Mouse (Mus musculus) forebrain, postnatal 0 days (tissue): ENCODE measurements around the gene Taf4. TPM values are rescaled to one million over a fixed set of nuclear protein-coding genes. Genes with fewer than 3 reads are reported as not detected.

Source experiments
- ATAC-seq: fragments of 200-750 bp; cut with Nextera tagmentation; 2 replicates; pipeline ENCODE4 v1.8.0; 2017; ENCODE audit warnings: mild to moderate bottlenecking, moderate library complexity
- DNase-seq: peaks from one replicate; pipeline ENCODE4 v3.0.0-alpha.2; 2015
- H3K27ac ChIP-seq: fragments of 300-500 bp; sonication (generic); 2 replicates; pipeline ENCODE4 v1.5.1; 2014; ENCODE audit warnings: low read depth, mild to moderate bottlenecking, antibody characterized with exemption, low read length, moderate library complexity, mixed read lengths
- H3K27me3 ChIP-seq: fragments of 300-500 bp; sonication (generic); 2 replicates; pipeline ENCODE4 v1.6.1; 2014; ENCODE audit warnings: mild to moderate bottlenecking, low read length, mixed read lengths; ENCODE audit not compliant: insufficient read depth
- H3K36me3 ChIP-seq: fragments of 300-500 bp; sonication (generic); 2 replicates; pipeline ENCODE4 v1.6.1; 2014; ENCODE audit warnings: mild to moderate bottlenecking, moderate library complexity; ENCODE audit not compliant: insufficient read depth
- H3K4me1 ChIP-seq: fragments of 300-500 bp; sonication (generic); 2 replicates; pipeline ENCODE4 v1.6.1; 2014; ENCODE audit warnings: antibody characterized with exemption; ENCODE audit not compliant: insufficient read depth
- H3K4me2 ChIP-seq: fragments of 300-500 bp; sonication (generic); 2 replicates; pipeline ENCODE4 v1.6.1; 2014; ENCODE audit warnings: low read depth, mild to moderate bottlenecking, moderate library complexity
- H3K4me3 ChIP-seq: fragments of 300-500 bp; sonication (generic); 2 replicates; pipeline ENCODE4 v1.5.1; 2014; ENCODE audit warnings: low read depth, low read length, mixed read lengths
- H3K9ac ChIP-seq: fragments of 300-500 bp; sonication (generic); 2 replicates; pipeline ENCODE4 v1.6.1; 2014; ENCODE audit warnings: mild to moderate bottlenecking
- H3K9me3 ChIP-seq: fragments of 300-500 bp; sonication (generic); 2 replicates; pipeline ENCODE4 v1.6.1; 2016; ENCODE audit warnings: low read length
- CTCF ChIP-seq: sonication (generic); IDR thresholded peaks from 2 replicates; pipeline ENCODE4 v1.5.1; 2016; ENCODE audit warnings: antibody characterized with exemption, control low read depth, low read depth
- WGBS: fragments of 180-500 bp; shearing (Covaris S2); extraction: QIAGEN DNeasy Blood & Tissue Kit; methylation state at CpG from one replicate; pipeline ENCODE4 v1.1.7; 2014; 5-methylcytosine and 5-hydroxymethylcytosine counted together
- polyA plus RNA-seq: library from polyadenylated mRNA; unstranded; fragments of >200 nt; fragmentation: Nextera tagmentation; extraction: Ambion mirVana; gene quantifications from 2 replicates; pipeline ENCODE4 v1.2.1, GENCODE M21; 2015
- total RNA-seq: library from RNA; depleted of rRNA; stranded (reverse); fragments of >200 nt; gene quantifications from 2 replicates; pipeline ENCODE4 v1.2.3, GENCODE M21; 2014

Gene Taf4
- total and polyA plus RNA-seq, 2 experiments from 2014 or later = 2.4 to 12.5 TPM

GRCm38 (mm10) chr2:180020091-180020661 lies 43.7 kb upstream of the Taf4 start:
- Histone ChIP-seq H3K9ac (no peak overlapping the region), H3K27me3 (peaks cover 13% of the 10 kb centered on the region), H3K4me3 (no peak overlapping the region), H3K36me3 (no peaks in the 10 kb centered on the region), H3K9me3 (no peaks in the 10 kb centered on the region), H3K4me1 (no peaks in the 10 kb centered on the region), H3K27ac (0 out of 2 replicates have a peak overlapping the region, but pooled peaks have one; percentile 5), H3K4me2 (no peak overlapping the region)
- DNase-seq (peak; percentile 47), ATAC-seq (no peak)
- TF ChIP-seq CTCF = no peak
- 70% methylated on average over 7 of the region's 7 CpGs for WGBS

GRCm38 (mm10) chr2:180018573-180018972 lies 42.1 kb upstream of the Taf4 start:
- WGBS = 81% methylated on average over 9 of the region's 9 CpGs
- DNase-seq = no peak
- Histone ChIP-seq H3K4me1 (no peaks in the 10 kb centered on the region), H3K36me3 (no peaks in the 10 kb centered on the region), H3K9me3 (no peaks in the 10 kb centered on the region), H3K4me3 (no peak overlapping the region), H3K27ac (no peak overlapping the region), H3K27me3 (peaks cover 13% of the 10 kb centered on the region), H3K4me2 (no peak overlapping the region), H3K9ac (no peak overlapping the region)
- no peak for TF ChIP-seq CTCF
- no peak for ATAC-seq

- 68% methylated on average over 4 of the region's 4 CpGs for WGBS
Measured at GRCm38 (mm10) chr2:180017632-180018031, 41.2 kb upstream of the Taf4 start.

GRCm38 (mm10) chr2:180013686-180014085 lies 37.2 kb upstream of the Taf4 start:
- 94% methylated on average over 7 of the region's 7 CpGs for WGBS

More at GRCm38 (mm10) chr2:180017632-180018031, 41.2 kb upstream of the Taf4 start:
- ATAC-seq = no peak
- H3K27me3 ChIP-seq = peaks cover 9% of the 10 kb centered on the region
- no peak overlapping the region for H3K27ac ChIP-seq
- no peak for TF ChIP-seq CTCF
- no peaks in the 10 kb centered on the region for H3K4me1 ChIP-seq
- no peak overlapping the region for H3K9ac ChIP-seq
- no peak overlapping the region for H3K4me3 ChIP-seq
- H3K9me3 ChIP-seq = no peaks in the 10 kb centered on the region
- DNase-seq = no peak
- no peaks in the 10 kb centered on the region for H3K36me3 ChIP-seq
- H3K4me2 ChIP-seq = no peak overlapping the region

GRCm38 (mm10) chr2:180011370-180011769 lies 34.9 kb upstream of the Taf4 start:
- H3K9me3 ChIP-seq = no peaks in the 10 kb centered on the region
- no peak overlapping the region for H3K27ac ChIP-seq
- no peaks in the 10 kb centered on the region for H3K27me3 ChIP-seq
- no peak overlapping the region for H3K4me3 ChIP-seq
- ATAC-seq (no peak), DNase-seq (no peak)
- no peaks in the 10 kb centered on the region for H3K36me3 ChIP-seq
- no peak overlapping the region for H3K4me2 ChIP-seq
- WGBS = 86% methylated on average over 6 of the region's 6 CpGs
- no peak overlapping the region for H3K9ac ChIP-seq
- TF ChIP-seq CTCF = no peak
- H3K4me1 ChIP-seq = no peaks in the 10 kb centered on the region

More at GRCm38 (mm10) chr2:180013686-180014085, 37.2 kb upstream of the Taf4 start:
- no peaks in the 10 kb centered on the region for H3K36me3 ChIP-seq
- H3K4me2 ChIP-seq = no peak overlapping the region
- H3K9me3 ChIP-seq = no peaks in the 10 kb centered on the region
- H3K4me3 ChIP-seq = no peak overlapping the region
- H3K27ac ChIP-seq = no peak overlapping the region
- no peak for TF ChIP-seq CTCF
- no peaks in the 10 kb centered on the region for H3K27me3 ChIP-seq
- DNase-seq (no peak), ATAC-seq (no peak)
- H3K9ac ChIP-seq = no peak overlapping the region
- no peaks in the 10 kb centered on the region for H3K4me1 ChIP-seq

- 92% methylated on average over 7 of the region's 7 CpGs for WGBS
- no peaks in the 10 kb centered on the region for H3K4me1 ChIP-seq
- H3K9me3 ChIP-seq = no peaks in the 10 kb centered on the region
- DNase-seq = no peak
- H3K36me3 ChIP-seq = no peaks in the 10 kb centered on the region
- no peak overlapping the region for H3K4me2 ChIP-seq
- no peak for TF ChIP-seq CTCF
- no peak overlapping the region for H3K27ac ChIP-seq
- ATAC-seq = no peak
- no peaks in the 10 kb centered on the region for H3K27me3 ChIP-seq
- no peak overlapping the region for H3K4me3 ChIP-seq
- H3K9ac ChIP-seq = no peak overlapping the region
Measured at GRCm38 (mm10) chr2:180010686-180011085, 34.2 kb upstream of the Taf4 start.

GRCm38 (mm10) chr2:180006352-180007017 lies 30.0 kb upstream of the Taf4 start:
- ATAC-seq = no peak
- H3K9me3 ChIP-seq = no peaks in the 10 kb centered on the region
- WGBS = 41% methylated on average over 9 of the region's 9 CpGs

More at GRCm38 (mm10) chr2:180006352-180007017, 30.0 kb upstream of the Taf4 start:
- H3K27me3 ChIP-seq = no peaks in the 10 kb centered on the region
- no peaks in the 10 kb centered on the region for H3K36me3 ChIP-seq
- H3K27ac ChIP-seq = no peak overlapping the region
- H3K9ac ChIP-seq = no peak overlapping the region
- no peak overlapping the region for H3K4me3 ChIP-seq
- no peak overlapping the region for H3K4me2 ChIP-seq
- H3K4me1 ChIP-seq = no peaks in the 10 kb centered on the region
- no peak for TF ChIP-seq CTCF
- DNase-seq = no peak
